Mouse (Mus musculus): ENCODE measurements at regions not wholly inside any gene's neighbourhood (a gene's known extent, or its start where the extent isn't known, plus 50 kb on each side); places are given as distances from the start of the nearest gene placed in this dataset.

- WGBS = 85% methylated on average over 1 of the region's 1 CpGs
Measured at GRCm38 (mm10) chr10:46999701-47000100, 1422.1 kb downstream of the Hace1 start.

GRCm38 (mm10) chr10:47028765-47029164 lies 1451.1 kb downstream of the Hace1 start:
- ATAC-seq (ENCODE audit: low FRiP score) = no peak
- Histone ChIP-seq H3K4me1 (ENCODE audit: control insufficient read depth, insufficient read depth, low read length) (no peaks in the 10 kb centered on the region), H3K27me3 (ENCODE audit: control insufficient read depth, insufficient read depth, low read length) (no peaks in the 10 kb centered on the region), H3K36me3 (ENCODE audit: control insufficient read depth, insufficient read depth, low read length) (no peaks in the 10 kb centered on the region), H3K9me3 (ENCODE audit: control insufficient read depth, low read length) (no peaks in the 10 kb centered on the region), H3K4me3 (ENCODE audit: low read depth, low read length) (no peak overlapping the region), H3K9ac (ENCODE audit: low read length) (no peak overlapping the region), H3K4me2 (no peak overlapping the region), H3K27ac (ENCODE audit: low read depth, low read length) (no peak overlapping the region)
- DNase-seq (ENCODE audit: low spot score, missing footprints) = no peak

More at GRCm38 (mm10) chr10:46999701-47000100, 1422.1 kb downstream of the Hace1 start:
- Histone ChIP-seq H3K27me3 (ENCODE audit: control insufficient read depth, insufficient read depth, low read length) (no peaks in the 10 kb centered on the region), H3K9me3 (ENCODE audit: control insufficient read depth, low read length) (no peaks in the 10 kb centered on the region), H3K9ac (ENCODE audit: low read length) (no peak overlapping the region), H3K4me2 (no peak overlapping the region), H3K4me3 (ENCODE audit: low read depth, low read length) (no peak overlapping the region), H3K36me3 (ENCODE audit: control insufficient read depth, insufficient read depth, low read length) (no peaks in the 10 kb centered on the region), H3K27ac (ENCODE audit: low read depth, low read length) (no peak overlapping the region), H3K4me1 (ENCODE audit: control insufficient read depth, insufficient read depth, low read length) (no peaks in the 10 kb centered on the region)
- ATAC-seq (ENCODE audit: low FRiP score) = no peak
- DNase-seq (ENCODE audit: low spot score, missing footprints) = no peak

GRCm38 (mm10) chr10:47054672-47055071 lies 1477.0 kb downstream of the Hace1 start:
- Histone ChIP-seq H3K9ac (ENCODE audit: low read length) (no peak overlapping the region), H3K36me3 (ENCODE audit: control insufficient read depth, insufficient read depth, low read length) (no peaks in the 10 kb centered on the region), H3K4me3 (ENCODE audit: low read depth, low read length) (no peak overlapping the region), H3K9me3 (ENCODE audit: control insufficient read depth, low read length) (no peaks in the 10 kb centered on the region), H3K27ac (ENCODE audit: low read depth, low read length) (no peak overlapping the region), H3K4me1 (ENCODE audit: control insufficient read depth, insufficient read depth, low read length) (no peaks in the 10 kb centered on the region), H3K4me2 (no peak overlapping the region), H3K27me3 (ENCODE audit: control insufficient read depth, insufficient read depth, low read length) (no peaks in the 10 kb centered on the region)
- ATAC-seq (ENCODE audit: low FRiP score) = no peak
- no peak for DNase-seq (ENCODE audit: low spot score, missing footprints)
- WGBS = 70% methylated on average over 2 of the region's 2 CpGs

- DNase-seq (ENCODE audit: low spot score, missing footprints) (no peak), ATAC-seq (ENCODE audit: low FRiP score) (no peak)
- H3K4me3 ChIP-seq (ENCODE audit: low read depth, low read length) = no peak overlapping the region
- H3K27me3 ChIP-seq (ENCODE audit: control insufficient read depth, insufficient read depth, low read length) = no peaks in the 10 kb centered on the region
- WGBS = 50% methylated on average over 1 of the region's 1 CpGs
- H3K36me3 ChIP-seq (ENCODE audit: control insufficient read depth, insufficient read depth, low read length) = no peaks in the 10 kb centered on the region
- no peaks in the 10 kb centered on the region for H3K9me3 ChIP-seq (ENCODE audit: control insufficient read depth, low read length)
- no peak overlapping the region for H3K9ac ChIP-seq (ENCODE audit: low read length)
- H3K27ac ChIP-seq (ENCODE audit: low read depth, low read length) = no peak overlapping the region
- no peaks in the 10 kb centered on the region for H3K4me1 ChIP-seq (ENCODE audit: control insufficient read depth, insufficient read depth, low read length)
- no peak overlapping the region for H3K4me2 ChIP-seq
Measured at GRCm38 (mm10) chr10:47102551-47102950, 1524.9 kb downstream of the Hace1 start.
